Mouse (Mus musculus) left cerebral cortex, adult 9 months (tissue): Measurements from ENCODE around the gene C5ar2.
"Not testable (repeated sequence)": the region's sequence is repeated elsewhere in the genome, so short reads cannot be mapped to it uniquely, and the experiment has no call there.

Experiments used
- DNase-seq, 2 experiments: peaks; one replicate each; pipeline ENCODE4 v3.0.0; 2022; ENCODE audit warnings: low spot score in 2 of 2

The C5ar2 gene

GRCm38 (mm10) chr7:16244067-16244466 lies at the start of gene C5ar2:
C5ar2 (minus strand) TSS chr7:16244154.
- DNase-seq = peak in 1 of 2 experiments; percentile 23

- no peak for DNase-seq
Observed at GRCm38 (mm10) chr7:16287791-16288190, 43.8 kb upstream of the C5ar2 start.

- no peak for DNase-seq
Observed at GRCm38 (mm10) chr7:16287016-16287415, 43.1 kb upstream of the C5ar2 start.

DNA sequence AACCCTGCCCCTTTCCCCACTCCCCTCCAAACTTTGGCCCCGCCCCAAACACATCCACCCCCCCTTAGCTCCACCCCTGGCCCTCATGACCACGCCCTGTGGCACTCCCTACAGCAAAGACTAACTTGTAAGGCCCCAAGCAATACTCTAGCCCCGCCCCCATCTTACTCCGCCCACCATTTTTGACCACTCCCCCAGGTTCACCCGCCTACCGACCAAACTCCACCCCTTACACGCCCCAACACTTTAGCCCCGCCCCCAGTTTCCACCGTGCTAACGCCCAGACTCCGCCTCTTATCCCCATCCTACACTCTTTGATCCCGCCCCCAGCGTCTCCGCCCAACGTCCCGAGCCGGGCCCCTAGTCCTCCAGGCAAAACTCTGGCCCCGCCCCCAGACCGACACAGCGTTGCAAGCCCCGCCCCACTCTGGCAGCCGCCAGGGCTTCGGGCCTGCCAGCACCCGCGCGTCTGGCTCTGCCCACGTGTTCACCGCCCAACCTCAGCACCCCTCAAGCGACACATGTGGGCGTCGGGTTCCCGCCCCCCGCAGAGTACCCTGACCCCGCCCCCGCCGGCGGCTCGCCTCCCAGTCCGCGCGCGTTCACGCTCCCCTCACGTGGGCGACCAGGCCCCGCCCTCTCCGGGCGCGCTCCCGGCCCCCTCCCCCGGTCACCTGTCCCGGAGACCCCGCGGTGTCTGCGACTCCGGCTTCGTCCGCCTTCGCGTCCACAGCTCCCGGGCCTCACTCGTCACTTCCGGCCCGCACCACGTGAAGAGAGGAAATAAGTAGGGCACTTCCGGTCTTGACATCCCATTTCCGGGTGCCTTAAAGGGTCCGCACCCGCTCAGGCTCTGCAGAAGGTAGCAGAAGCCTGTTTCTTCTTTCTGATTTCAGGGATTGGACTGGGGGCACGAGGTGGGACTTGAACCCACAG lies 42.3 kb upstream of the C5ar2 start, which contains the start of gene Ccdc9:
Ccdc9 (minus strand) TSS at position 770 of the 936 bp plus-strand sequence.
- peak; percentile 99 for DNase-seq

- DNase-seq = peak in 1 of 2 experiments; percentile 61
Observed at GRCm38 (mm10) chr7:16285450-16286025, 41.6 kb upstream of the C5ar2 start.

GRCm38 (mm10) chr7:16284904-16285303 lies 41.0 kb upstream of the C5ar2 start:
- no peak for DNase-seq

DNA sequence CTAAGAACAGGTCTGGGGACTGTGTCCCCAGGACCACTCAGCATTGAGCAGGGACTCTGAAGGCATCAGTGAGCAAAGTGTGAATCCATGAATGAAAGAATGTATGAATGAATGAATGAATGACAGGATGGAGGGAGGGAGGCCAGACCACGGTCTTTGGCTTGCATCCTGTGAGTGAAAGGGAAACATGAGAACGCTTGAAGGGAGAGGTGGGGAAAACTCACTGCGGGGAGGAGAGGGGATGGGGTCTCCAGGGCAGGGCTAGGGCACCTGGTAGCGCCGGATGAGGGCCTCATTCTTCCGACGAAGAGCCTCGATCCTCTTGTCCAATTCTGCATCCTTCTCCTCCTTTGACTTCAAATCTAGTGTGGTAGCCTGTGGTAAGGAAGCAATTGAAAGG lies 40.0 kb upstream of the C5ar2 start:
- no peak for DNase-seq

DNA sequence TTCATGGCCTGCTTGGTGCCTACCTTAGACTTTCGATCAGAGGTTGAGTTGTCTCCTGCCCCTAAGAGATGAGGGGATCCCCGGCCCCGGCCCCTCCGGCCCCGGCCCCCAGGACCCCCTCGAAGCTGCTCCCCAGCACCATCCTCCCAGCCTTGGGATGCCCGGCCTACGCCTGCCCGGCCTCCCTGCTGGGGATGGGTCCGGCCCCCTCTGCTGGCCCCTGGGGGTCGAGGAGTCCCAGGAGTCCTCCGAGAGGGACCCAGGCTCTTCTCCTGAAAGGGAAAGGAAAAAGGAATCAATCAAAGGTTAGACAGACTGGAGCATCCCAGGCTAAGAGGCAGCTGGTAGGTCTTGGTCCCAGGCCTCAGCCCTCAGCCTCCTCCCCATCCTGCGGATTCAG lies 38.4 kb upstream of the C5ar2 start:
- no peak for DNase-seq

- DNase-seq = no peak
Observed at GRCm38 (mm10) chr7:16280721-16281120, 36.8 kb upstream of the C5ar2 start.

- no peak for DNase-seq
Observed at GRCm38 (mm10) chr7:16274922-16275890, 31.3 kb upstream of the C5ar2 start.

- peak in 1 of 2 experiments; percentile 67 for DNase-seq
Observed at GRCm38 (mm10) chr7:16273766-16274140, 29.8 kb upstream of the C5ar2 start.

DNA sequence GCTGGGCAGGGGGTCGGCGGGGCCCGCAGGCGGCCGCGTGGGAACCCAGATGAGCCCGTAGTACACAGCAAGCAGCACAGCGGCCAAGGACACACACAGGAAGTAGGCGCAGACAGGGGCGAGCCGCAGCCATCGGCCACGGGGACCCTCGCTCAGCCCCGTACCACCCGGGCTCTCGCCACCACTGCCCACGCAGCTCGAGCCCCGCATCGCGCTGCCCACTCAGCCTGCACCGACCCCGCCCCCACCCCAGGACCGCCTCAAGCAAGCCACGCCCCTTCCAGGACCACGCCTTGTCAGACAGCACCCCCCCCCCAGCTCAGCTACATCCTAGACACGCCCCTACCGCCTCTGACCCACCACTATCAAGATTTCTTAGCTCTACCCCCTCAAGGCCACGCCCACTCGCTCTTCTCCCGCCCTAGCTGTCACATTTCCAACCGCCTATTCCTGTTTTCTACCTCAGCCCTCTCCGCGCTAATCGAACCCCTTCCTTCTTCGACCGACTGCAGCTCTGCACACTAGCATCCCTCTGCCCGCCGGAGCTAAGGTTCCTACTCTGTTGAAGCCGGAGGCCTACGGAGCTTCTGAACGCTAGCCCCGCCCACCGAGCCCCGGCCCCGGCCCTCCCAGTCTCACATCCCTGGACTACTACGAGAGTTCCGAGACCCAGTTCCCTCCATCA lies 29.3 kb upstream of the C5ar2 start, which contains the start of gene Inafm1:
Inafm1 (minus strand) TSS at position 537 of the 685 bp plus-strand sequence.
- DNase-seq = peak; percentile 70 to 83

GRCm38 (mm10) chr7:16272681-16273080 lies 28.7 kb upstream of the C5ar2 start:
- peak in 1 of 2 experiments; percentile 69 for DNase-seq

- DNase-seq = no peak
Observed at GRCm38 (mm10) chr7:16271139-16271538, 27.2 kb upstream of the C5ar2 start.

GRCm38 (mm10) chr7:16266593-16266992 lies 22.6 kb upstream of the C5ar2 start:
- not testable (repeated sequence) for DNase-seq

DNA sequence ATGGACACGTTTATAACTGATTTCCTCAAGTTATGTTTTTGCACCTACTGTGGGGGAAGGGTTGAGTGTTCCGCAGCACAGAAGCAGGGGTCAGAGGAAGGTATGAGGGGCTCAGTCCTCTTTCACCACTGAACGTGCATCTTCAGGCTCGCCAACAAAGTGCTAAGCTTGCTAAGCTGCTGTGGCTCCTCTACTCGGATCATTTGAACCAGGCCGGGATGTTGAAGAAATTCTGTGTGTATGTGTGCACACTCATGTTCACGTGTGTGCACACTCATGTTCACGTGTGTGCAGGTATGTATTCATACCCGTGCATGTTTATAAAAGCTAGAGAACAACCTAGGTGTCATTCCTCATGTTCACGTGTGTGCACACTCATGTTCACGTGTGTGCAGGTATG lies 21.9 kb upstream of the C5ar2 start:
- DNase-seq = no peak

GRCm38 (mm10) chr7:16263843-16264242 lies 19.9 kb upstream of the C5ar2 start:
- DNase-seq = no peak

GRCm38 (mm10) chr7:16263015-16263787 lies 19.2 kb upstream of the C5ar2 start:
- peak in 1 of 2 experiments; percentile 87 for DNase-seq

DNA sequence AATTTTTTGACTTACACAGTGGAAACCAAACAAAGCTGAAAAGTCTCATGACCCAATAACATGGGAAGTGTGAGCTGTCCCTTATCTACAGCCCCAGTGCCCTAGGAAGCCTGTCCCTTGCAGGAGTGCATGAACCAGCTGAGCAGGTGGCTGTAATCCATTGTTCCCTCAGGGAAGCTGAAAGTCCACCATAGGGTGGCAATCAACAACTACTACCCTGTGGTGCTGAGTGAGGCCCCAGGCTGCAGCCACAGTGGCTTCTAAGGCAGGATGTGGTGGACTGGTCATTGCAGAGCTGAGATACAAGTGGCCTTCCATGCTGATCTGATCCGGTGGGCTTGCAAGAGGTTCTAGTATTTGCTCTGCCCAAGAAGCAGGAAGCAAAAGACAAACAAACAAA lies 17.1 kb upstream of the C5ar2 start:
- DNase-seq = no peak

- DNase-seq = no peak
Observed at GRCm38 (mm10) chr7:16259110-16259590, 15.2 kb upstream of the C5ar2 start, which contains the start of gene C5ar1. C5ar1 (minus strand) TSS chr7:16259540.
